Mouse (Mus musculus): ENCODE measurements around the gene Snn. TPM values are rescaled to one million over a fixed set of nuclear protein-coding genes. Genes with fewer than 3 reads are reported as not detected.
A peak's percentile ranks its signal among the peaks of the same experiment; 100 is the strongest.

Gene Snn
- polyA plus RNA-seq, 1 experiment from 2014 or later = 23.2 TPM

DNA sequence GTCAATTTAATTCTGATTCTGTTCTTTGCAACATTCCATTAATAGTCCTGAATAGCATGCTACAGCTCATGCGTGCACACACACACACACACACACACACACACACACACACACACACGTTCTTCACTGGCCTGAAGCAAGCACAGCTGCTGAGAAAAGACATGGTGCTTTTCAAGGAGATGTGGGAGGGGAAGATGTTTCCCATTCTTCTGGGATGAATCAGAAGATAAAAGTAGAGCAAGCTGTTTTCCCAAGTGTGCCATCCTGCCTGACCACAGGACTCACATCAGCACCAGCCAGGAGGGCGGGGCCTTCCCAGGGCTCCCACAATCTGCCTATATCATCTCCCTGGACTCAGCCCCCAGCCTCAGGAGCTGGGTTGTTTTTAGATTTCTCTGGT, 35.9 kb upstream of the Snn start:
- Histone ChIP-seq H3K4me3 (replicated peaks) (no peak overlapping the region), H3K4me2 (replicated peaks) (no peak overlapping the region), H3K9me3 (no peaks in the 10 kb centered on the region), H3K27me3 (replicated peaks) (no peaks in the 10 kb centered on the region), H3K4me1 (replicated peaks) (no peaks in the 10 kb centered on the region), H3K27ac (no peak overlapping the region), H3K9ac (no peak overlapping the region), H3K36me3 (no peaks in the 10 kb centered on the region)
- ATAC-seq = peak; percentile 28; the same call in 1 of the 2 replicates
- WGBS = 66% methylated on average over 3 of the region's 3 CpGs

DNA sequence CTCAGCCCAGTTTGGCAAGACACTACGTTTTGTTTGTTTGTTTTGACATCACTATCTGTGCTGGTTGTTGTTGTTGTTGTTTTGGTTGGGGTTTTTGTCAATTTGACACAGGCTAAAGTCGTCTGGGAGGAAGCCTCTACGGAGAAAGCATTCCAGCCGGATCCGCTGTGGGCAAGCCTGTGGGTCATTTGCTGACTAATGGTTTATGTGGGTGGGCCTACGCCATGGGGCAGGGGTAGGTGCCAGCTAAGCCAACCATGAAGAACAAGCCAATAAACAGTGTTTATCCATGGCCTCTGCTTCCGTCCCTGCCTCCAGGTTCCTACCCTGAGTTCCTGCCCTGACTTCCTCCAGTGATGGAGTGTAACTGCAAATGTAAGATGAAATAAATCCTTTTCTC, 32.5 kb upstream of the Snn start:
- no peaks in the 10 kb centered on the region for H3K36me3 ChIP-seq
- WGBS = 84% methylated on average over 7 of the region's 7 CpGs
- no peak overlapping the region for H3K4me2 ChIP-seq (replicated peaks)
- no peak overlapping the region for H3K9ac ChIP-seq
- H3K27ac ChIP-seq = no peak overlapping the region
- H3K9me3 ChIP-seq = no peaks in the 10 kb centered on the region
- no peaks in the 10 kb centered on the region for H3K27me3 ChIP-seq (replicated peaks)
- H3K4me3 ChIP-seq (replicated peaks) = no peak overlapping the region
- no peak for ATAC-seq
- H3K4me1 ChIP-seq (replicated peaks) = no peaks in the 10 kb centered on the region

DNA sequence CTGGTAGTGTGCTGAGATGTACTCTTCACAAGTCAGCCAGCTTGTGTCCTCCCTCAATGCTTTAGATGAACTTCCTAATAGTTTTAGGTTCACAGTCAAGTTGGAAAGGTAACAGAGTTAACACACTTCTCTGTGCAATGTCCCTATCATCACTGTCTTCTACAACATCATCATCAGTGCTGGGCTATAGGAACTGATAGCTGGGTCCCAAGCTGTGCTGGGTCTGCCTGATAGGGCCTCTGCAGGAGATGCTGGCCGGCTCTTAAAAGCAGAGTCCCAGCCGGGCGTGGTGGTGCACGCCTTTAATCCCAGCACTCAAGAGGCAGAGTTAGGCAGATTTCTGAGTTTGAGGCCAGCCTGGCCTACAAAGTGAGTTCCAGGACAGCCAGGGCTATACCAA, 29.9 kb upstream of the Snn start:
- no peaks in the 10 kb centered on the region for H3K36me3 ChIP-seq
- H3K4me3 ChIP-seq (replicated peaks) = no peak overlapping the region
- no peak for ATAC-seq
- H3K9ac ChIP-seq = no peak overlapping the region
- H3K27ac ChIP-seq = no peak overlapping the region
- H3K4me2 ChIP-seq (replicated peaks) = no peak overlapping the region
- no peaks in the 10 kb centered on the region for H3K27me3 ChIP-seq (replicated peaks)
- 79% methylated on average over 4 of the region's 4 CpGs for WGBS
- no peaks in the 10 kb centered on the region for H3K9me3 ChIP-seq
- H3K4me1 ChIP-seq (replicated peaks) = no peaks in the 10 kb centered on the region

DNA sequence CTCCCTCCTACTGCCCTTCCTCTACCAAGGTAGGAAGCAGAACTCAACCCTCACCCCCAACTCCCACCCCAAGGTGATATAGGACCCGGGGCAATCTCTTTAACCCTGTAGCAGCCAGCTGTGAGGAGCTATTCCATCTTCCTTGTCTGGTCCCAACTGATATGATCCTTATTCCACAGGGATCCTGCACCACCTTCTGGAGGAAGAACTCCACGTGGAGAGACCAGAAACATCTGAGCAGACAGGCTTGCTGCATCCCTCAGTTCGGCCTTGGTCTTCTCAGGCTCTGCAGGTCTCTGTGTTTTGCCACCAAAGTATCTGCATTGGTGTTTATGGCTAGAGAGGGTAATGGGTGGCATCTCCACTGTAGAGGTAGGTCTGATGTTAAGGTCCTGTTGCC, 29.4 kb upstream of the Snn start:
- WGBS = 48% methylated on average over 3 of the region's 3 CpGs
- Histone ChIP-seq H3K9ac (no peak overlapping the region), H3K4me3 (replicated peaks) (no peak overlapping the region), H3K27ac (no peak overlapping the region), H3K4me1 (replicated peaks) (peaks cover 4% of the 10 kb centered on the region; the same call in 1 of the 2 replicates), H3K27me3 (replicated peaks) (no peaks in the 10 kb centered on the region), H3K9me3 (no peaks in the 10 kb centered on the region), H3K4me2 (replicated peaks) (no peak overlapping the region), H3K36me3 (no peaks in the 10 kb centered on the region)
- no peak for ATAC-seq

DNA sequence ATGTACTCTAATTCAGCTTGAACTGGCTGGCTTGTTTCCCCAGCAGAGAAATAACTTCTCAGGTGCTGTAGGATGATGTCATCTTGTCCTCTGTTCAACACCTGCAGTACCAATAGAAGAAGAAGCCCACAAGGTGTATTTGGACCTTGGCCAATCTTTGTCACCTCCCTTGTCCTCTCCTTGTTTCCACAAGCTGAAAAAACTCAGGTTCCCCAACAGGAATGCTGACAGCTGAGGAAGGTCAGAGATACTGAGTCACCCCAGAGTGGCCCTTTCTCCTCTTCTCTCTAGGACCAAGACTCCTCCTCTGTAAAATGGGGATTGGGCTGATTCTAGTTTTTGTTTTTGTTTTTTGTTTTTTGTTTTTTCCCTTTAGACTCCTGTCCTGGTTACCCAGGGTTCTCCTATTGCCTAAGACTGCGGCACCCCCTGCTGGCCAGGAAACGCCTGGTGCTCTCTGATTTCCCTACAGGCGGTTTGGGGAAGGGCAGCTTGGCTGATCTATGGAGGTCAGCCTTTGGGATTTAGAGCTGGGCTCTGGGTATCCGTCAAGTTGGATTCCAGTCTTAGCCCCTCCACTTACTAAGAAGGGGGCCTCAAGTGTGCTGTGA, 26.4 kb upstream of the Snn start:
- Histone ChIP-seq H3K4me3 (replicated peaks) (no peak overlapping the region), H3K9ac (no peak overlapping the region), H3K4me1 (replicated peaks) (peaks cover 4% of the 10 kb centered on the region; the same call in 1 of the 2 replicates), H3K36me3 (no peaks in the 10 kb centered on the region), H3K4me2 (replicated peaks) (no peak overlapping the region), H3K9me3 (no peaks in the 10 kb centered on the region), H3K27me3 (replicated peaks) (no peaks in the 10 kb centered on the region), H3K27ac (no peak overlapping the region)
- WGBS = 3% methylated on average over 4 of the region's 4 CpGs
- peak; percentile 84 for ATAC-seq

DNA sequence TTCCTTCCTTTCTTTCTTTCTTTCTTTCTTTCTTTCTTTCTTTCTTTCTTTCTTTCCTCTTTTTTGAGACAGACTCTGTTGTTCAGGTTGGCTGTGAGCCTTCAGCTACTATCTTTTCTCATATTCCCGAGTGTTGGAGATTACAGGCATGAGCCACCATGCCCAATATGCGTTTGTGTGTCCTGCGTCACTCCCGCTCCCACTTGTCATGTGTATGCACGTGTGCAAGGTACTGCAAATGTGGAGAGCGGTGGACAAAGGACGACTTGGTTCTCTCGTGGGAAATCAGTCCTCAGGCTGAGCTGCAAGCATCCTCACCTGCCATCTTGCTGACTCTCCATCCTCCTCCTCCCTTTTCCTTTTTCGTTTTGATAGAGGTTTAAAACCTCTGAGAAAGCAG, 25.5 kb upstream of the Snn start:
- no peak overlapping the region for H3K27ac ChIP-seq
- no peak for ATAC-seq
- no peak overlapping the region for H3K4me3 ChIP-seq (replicated peaks)
- no peaks in the 10 kb centered on the region for H3K9me3 ChIP-seq
- H3K9ac ChIP-seq = no peak overlapping the region
- no peak overlapping the region for H3K4me2 ChIP-seq (replicated peaks)
- no peaks in the 10 kb centered on the region for H3K36me3 ChIP-seq
- 84% methylated on average over 9 of the region's 9 CpGs for WGBS
- no peaks in the 10 kb centered on the region for H3K27me3 ChIP-seq (replicated peaks)
- H3K4me1 ChIP-seq (replicated peaks) = peaks cover 4% of the 10 kb centered on the region; the same call in 1 of the 2 replicates

DNA sequence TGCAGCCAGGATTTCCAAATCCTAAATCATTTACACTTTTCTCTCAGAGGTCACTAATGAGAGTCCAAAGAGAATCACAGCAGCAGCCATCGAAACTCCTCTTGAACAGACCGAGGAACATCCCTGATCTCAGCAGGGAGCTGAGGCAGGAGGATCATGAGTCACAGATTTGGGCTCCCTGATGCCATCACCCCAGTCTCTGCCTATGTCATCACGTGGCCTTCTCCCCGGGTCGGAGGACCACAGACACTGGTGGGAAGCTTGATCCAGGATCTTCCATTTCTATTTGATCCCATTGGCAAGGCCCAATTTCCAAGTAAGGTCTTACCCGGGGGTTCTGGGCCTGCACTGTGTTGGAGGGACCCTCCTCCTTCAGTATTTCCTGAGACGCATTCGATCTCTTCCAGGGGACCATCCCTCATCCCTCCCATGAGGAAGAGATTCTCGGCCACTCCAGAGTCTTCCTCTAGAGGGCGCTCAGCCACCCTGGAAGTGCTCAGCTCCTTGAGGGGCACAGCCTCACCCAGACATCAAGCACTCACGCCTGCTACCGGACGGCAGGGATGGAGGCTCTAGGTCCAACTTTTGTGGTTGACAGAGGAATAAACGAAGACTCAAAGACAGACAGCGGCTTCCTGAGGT, 24.8 kb upstream of the Snn start:
- Histone ChIP-seq H3K27me3 (replicated peaks) (no peaks in the 10 kb centered on the region), H3K4me2 (replicated peaks) (no peak overlapping the region), H3K9me3 (no peaks in the 10 kb centered on the region), H3K27ac (no peak overlapping the region), H3K36me3 (no peaks in the 10 kb centered on the region), H3K9ac (no peak overlapping the region), H3K4me1 (replicated peaks) (peaks cover 4% of the 10 kb centered on the region; the same call in 1 of the 2 replicates), H3K4me3 (replicated peaks) (no peak overlapping the region)
- WGBS = 26% methylated on average over 15 of the region's 15 CpGs
- ATAC-seq = peak; percentile 76

DNA sequence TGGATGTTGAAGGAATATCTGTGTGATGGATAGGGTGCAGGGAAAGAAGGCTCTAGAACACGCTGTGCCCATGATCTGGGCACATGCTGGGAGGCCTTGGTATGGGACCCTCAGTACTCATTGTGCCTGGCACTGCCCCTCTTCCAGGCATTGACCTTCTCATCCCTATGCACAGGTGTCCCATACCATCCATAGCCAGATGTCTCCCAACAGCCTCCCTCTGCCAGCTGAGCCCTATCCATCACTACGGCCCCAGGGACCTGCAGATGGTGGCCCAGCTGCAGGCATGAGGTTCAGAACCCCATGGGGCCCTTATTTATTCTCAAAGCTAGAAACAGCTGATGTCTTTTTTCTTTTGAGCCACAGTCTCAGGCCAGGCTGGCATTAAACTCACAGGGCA, 20.1 kb upstream of the Snn start:
- Histone ChIP-seq H3K4me1 (replicated peaks) (peaks cover 4% of the 10 kb centered on the region; the same call in 1 of the 2 replicates), H3K27me3 (replicated peaks) (no peaks in the 10 kb centered on the region), H3K9ac (no peak overlapping the region), H3K9me3 (no peaks in the 10 kb centered on the region), H3K27ac (no peak overlapping the region), H3K4me3 (replicated peaks) (no peak overlapping the region), H3K36me3 (no peaks in the 10 kb centered on the region), H3K4me2 (replicated peaks) (no peak overlapping the region)
- ATAC-seq = no peak
- 76% methylated on average over 2 of the region's 2 CpGs for WGBS

DNA sequence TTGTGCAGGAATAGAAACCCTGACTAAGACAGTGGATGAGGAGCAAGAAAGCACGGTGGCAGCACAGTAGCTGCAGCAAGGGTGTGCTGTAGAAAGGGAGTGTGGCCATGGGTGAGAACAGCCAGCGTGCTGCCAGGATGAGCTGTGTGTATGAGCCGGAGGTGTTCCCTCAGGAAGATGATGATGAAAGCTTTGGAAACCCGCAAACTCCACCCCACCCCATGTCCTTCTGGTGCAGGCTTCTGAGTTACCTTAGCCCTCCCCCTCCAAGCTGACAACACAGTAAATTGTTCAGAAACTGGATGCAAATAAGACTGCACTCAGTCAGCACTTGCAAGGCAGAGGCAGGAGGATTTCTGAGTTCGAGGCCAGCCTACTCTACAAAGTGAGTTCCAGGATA, 17.5 kb upstream of the Snn start:
- Histone ChIP-seq H3K9ac (no peak overlapping the region), H3K27ac (no peak overlapping the region), H3K4me1 (replicated peaks) (no peaks in the 10 kb centered on the region), H3K4me3 (replicated peaks) (no peak overlapping the region), H3K36me3 (no peaks in the 10 kb centered on the region), H3K4me2 (replicated peaks) (no peak overlapping the region), H3K9me3 (no peaks in the 10 kb centered on the region), H3K27me3 (replicated peaks) (no peaks in the 10 kb centered on the region)
- WGBS = 74% methylated on average over 5 of the region's 5 CpGs
- no peak for ATAC-seq

DNA sequence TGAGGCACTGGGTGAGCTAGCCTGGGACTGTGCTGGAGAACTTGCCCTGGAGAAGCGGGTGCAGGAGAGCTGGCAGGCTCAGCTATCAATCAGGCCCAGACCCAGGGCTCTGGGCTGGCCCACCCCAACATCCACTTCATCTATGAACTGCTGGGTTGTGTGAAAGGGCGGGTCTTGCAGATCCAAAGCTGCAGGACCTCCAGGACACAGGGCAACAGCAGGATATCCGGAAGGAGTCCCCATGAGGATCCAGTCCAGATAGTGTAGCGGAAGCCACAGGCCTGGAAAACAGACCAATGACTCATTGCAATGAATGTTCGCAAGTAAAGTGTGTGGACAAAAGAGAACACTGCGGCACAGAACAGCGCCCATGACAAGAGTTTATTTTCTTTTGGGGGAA, 14.3 kb upstream of the Snn start:
- WGBS = 77% methylated on average over 7 of the region's 7 CpGs
- no peaks in the 10 kb centered on the region for H3K9me3 ChIP-seq
- H3K4me3 ChIP-seq (replicated peaks) = no peak overlapping the region
- H3K4me2 ChIP-seq (replicated peaks) = no peak overlapping the region
- H3K27ac ChIP-seq = no peak overlapping the region
- H3K36me3 ChIP-seq = no peaks in the 10 kb centered on the region
- H3K4me1 ChIP-seq (replicated peaks) = no peaks in the 10 kb centered on the region
- H3K27me3 ChIP-seq (replicated peaks) = no peaks in the 10 kb centered on the region
- no peak overlapping the region for H3K9ac ChIP-seq
- ATAC-seq = no peak

DNA sequence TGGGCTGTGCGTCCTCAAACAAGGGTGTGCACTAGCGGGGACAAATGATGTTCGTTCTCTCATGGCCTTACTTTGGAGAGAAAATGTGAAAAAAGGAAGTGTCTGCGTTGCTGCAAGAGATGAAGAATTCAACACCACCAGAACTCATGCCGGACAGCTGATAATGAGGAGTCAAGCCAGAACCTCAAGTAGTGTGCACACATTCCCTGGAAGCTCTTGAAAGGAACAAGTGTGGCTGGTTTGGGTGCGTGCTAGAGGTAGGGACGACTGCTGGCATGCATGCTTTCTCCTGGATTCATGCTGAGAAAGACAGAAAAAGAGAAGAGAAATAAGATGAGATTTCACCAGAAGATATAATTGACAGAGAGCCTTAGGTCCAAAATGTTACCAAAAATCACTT, 13.6 kb upstream of the Snn start:
- H3K9me3 ChIP-seq = no peaks in the 10 kb centered on the region
- no peak for ATAC-seq
- no peak overlapping the region for H3K27ac ChIP-seq
- WGBS = 84% methylated on average over 7 of the region's 7 CpGs
- no peaks in the 10 kb centered on the region for H3K4me1 ChIP-seq (replicated peaks)
- H3K4me3 ChIP-seq (replicated peaks) = no peak overlapping the region
- H3K9ac ChIP-seq = no peak overlapping the region
- no peaks in the 10 kb centered on the region for H3K36me3 ChIP-seq
- H3K27me3 ChIP-seq (replicated peaks) = no peaks in the 10 kb centered on the region
- no peak overlapping the region for H3K4me2 ChIP-seq (replicated peaks)

DNA sequence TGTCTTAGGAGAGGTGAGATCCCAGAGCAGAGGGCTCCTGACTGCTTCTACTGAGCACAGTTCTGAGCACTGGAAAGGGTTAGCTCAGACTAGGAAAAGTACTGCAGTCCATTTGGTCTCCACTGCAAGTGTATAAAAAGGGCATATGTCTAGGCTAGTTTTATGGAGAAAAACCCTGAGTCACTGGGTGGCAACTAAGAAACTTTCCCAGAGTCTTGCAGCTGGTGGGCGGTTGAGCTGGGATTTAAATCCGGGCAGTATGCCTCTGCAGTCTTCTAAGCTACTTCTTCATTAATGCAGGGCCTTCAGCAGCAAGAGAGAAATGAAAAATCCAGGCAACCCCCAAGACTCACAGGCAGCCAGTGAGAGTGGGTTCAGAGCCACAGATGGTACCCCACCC, 10.5 kb upstream of the Snn start:
- Histone ChIP-seq H3K9ac (no peak overlapping the region), H3K4me1 (replicated peaks) (no peaks in the 10 kb centered on the region), H3K27me3 (replicated peaks) (no peaks in the 10 kb centered on the region), H3K27ac (no peak overlapping the region), H3K4me3 (replicated peaks) (no peak overlapping the region), H3K36me3 (no peaks in the 10 kb centered on the region), H3K9me3 (no peaks in the 10 kb centered on the region), H3K4me2 (replicated peaks) (no peak overlapping the region)
- WGBS = 95% methylated on average over 2 of the region's 2 CpGs
- ATAC-seq = no peak

DNA sequence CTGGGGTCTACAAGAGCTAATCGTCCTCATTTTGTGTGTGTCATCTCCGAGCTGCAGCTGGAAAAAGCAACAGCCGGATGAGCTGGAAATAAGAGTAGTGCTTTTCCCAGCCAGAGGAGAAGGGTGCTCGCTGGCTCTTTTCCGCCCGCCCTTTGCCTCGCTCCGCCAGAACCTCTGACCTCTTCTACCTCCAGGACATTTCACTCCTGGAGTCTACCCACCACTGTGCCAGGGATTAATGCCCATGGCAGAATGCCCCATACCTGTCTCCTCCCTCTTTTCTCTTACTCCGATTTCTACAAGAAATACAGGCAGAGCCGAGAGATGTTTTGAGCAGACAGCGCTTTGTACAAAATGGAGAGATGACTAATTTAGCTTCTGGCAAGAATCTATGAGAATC, 9.6 kb upstream of the Snn start:
- WGBS = 89% methylated on average over 11 of the region's 11 CpGs
- no peaks in the 10 kb centered on the region for H3K9me3 ChIP-seq
- H3K4me3 ChIP-seq (replicated peaks) = no peak overlapping the region
- no peak overlapping the region for H3K27ac ChIP-seq
- no peak overlapping the region for H3K9ac ChIP-seq
- ATAC-seq = no peak
- no peaks in the 10 kb centered on the region for H3K27me3 ChIP-seq (replicated peaks)
- H3K36me3 ChIP-seq = no peaks in the 10 kb centered on the region
- H3K4me2 ChIP-seq (replicated peaks) = no peak overlapping the region
- H3K4me1 ChIP-seq (replicated peaks) = no peaks in the 10 kb centered on the region

All from intestine, embryonic 15.5 days (tissue).